Mouse (Mus musculus): ENCODE measurements around the gene Phyhd1. TPM values are rescaled to one million over a fixed set of nuclear protein-coding genes. Genes with fewer than 3 reads are reported as not detected.

Phyhd1 gene
- total and polyA plus RNA-seq, 3 experiments, result 0.19 to 1.6 TPM; not detected in 1

DNA sequence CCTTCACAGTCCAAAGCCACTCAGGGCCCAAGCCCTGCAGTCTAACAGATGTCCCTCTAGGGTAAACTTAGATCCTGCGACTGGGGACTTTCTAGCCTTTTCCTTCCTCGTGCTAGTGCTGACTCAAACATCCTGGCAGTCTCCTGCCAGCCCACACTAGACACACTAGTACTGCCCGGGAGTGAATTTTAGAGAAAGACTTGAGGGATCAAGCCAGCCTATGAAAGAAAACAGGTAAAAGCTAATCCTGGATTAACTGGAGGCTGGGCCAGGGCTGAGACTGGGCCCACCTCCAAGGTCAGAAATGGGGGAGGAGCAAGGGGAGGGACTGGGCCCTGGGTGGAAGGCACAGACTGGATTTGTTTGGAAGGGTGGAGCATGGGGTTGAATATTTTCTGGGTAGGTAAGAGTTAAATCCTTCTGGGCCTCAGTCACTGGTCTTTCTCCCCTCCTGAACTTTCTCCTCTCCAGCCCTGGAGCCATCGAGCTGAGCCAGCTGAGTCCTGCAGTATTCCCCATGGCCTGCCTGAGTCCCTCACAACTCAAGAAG is 464 bp downstream of the Phyhd1 start:
- Histone ChIP-seq H3K4me1 (ENCODE audit: control insufficient read depth in 1 of 2, insufficient read depth in 2 of 2, low read length in 2 of 2) (peaks cover 19 to 25% of the 10 kb centered on the region in 2 experiments), H3K4me3 (ENCODE audit: control insufficient read depth in 1 of 2, insufficient read depth in 1 of 2, low read depth in 2 of 2, low read length in 2 of 2) (no peak overlapping the region), H3K27me3 (ENCODE audit: control insufficient read depth in 1 of 2, insufficient read depth in 2 of 2, low read length in 2 of 2) (no peaks in the 10 kb centered on the region), H3K79me2 (ENCODE audit: control insufficient read depth, insufficient read depth, low read length, poor library complexity) (no peaks in the 10 kb centered on the region; the same call in 1 of the 2 replicates), H3K27ac (ENCODE audit: control insufficient read depth, low read depth, low read length) (peak overlapping the region; percentile 93), H3K9me3 (replicated peaks; ENCODE audit: insufficient read depth, low read length) (no peaks in the 10 kb centered on the region), H3K36me3 (ENCODE audit: control insufficient read depth in 1 of 2, insufficient read depth in 2 of 2, low read length in 2 of 2) (peaks cover 0 to 20% of the 10 kb centered on the region in 2 experiments; a peak in 3 of 4 replicates), H3K9ac (ENCODE audit: control insufficient read depth, low read depth, low read length, poor library complexity, severe bottlenecking) (peak overlapping the region; percentile 74)
- DNase-seq (ENCODE audit: low read depth, low spot score), result peak; percentile 44
- TF ChIP-seq E2F4 (IDR thresholded peaks at IDR 0.05; ENCODE audit: borderline replicate concordance, low read depth, low read length), result no peak
- 0 out of 2 replicates have a peak, but pooled peaks have one; percentile 16 for TF ChIP-seq POLR2AphosphoS2 (IDR thresholded peaks at IDR 0.05; ENCODE audit: low read length)

DNA sequence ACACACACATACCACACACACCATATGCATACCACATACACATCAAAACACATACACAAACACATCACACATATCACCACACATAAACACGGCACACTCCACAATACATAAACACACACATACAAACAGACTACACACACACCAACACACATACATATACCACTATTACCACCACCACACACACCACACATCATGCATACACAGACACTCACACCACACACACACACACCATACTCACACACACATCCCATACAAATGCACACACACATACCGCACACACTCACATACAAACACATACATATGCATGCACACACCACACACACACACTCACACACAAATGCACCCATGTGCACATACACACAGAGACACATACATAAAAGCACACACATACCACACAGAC is 1.5 kb downstream of the Phyhd1 start:
- Histone ChIP-seq H3K27ac (ENCODE audit: control insufficient read depth, low read depth, low read length) (no peak overlapping the region), H3K4me3 (ENCODE audit: control insufficient read depth in 1 of 2, insufficient read depth in 1 of 2, low read depth in 2 of 2, low read length in 2 of 2) (no peak overlapping the region), H3K36me3 (ENCODE audit: control insufficient read depth in 1 of 2, insufficient read depth in 2 of 2, low read length in 2 of 2) (peaks cover 0 to 20% of the 10 kb centered on the region in 2 experiments; a peak in 2 of 4 replicates), H3K27me3 (ENCODE audit: control insufficient read depth in 1 of 2, insufficient read depth in 2 of 2, low read length in 2 of 2) (no peaks in the 10 kb centered on the region), H3K9me3 (replicated peaks; ENCODE audit: insufficient read depth, low read length) (no peaks in the 10 kb centered on the region), H3K79me2 (ENCODE audit: control insufficient read depth, insufficient read depth, low read length, poor library complexity) (no peaks in the 10 kb centered on the region; the same call in 1 of the 2 replicates), H3K4me1 (ENCODE audit: control insufficient read depth in 1 of 2, insufficient read depth in 2 of 2, low read length in 2 of 2) (peaks cover 19 to 25% of the 10 kb centered on the region in 2 experiments), H3K9ac (ENCODE audit: control insufficient read depth, low read depth, low read length, poor library complexity, severe bottlenecking) (no peak overlapping the region)
- TF ChIP-seq MXI1 (IDR thresholded peaks at IDR 0.05; ENCODE audit: low read depth, low read length), result no peak
- peak; percentile 82; the same call in 1 of the 2 replicates for TF ChIP-seq POLR2AphosphoS5 (IDR thresholded peaks at IDR 0.05; ENCODE audit: borderline replicate concordance, low read depth, low read length)
- DNase-seq (ENCODE audit: low read depth, low spot score), result no peak

DNA sequence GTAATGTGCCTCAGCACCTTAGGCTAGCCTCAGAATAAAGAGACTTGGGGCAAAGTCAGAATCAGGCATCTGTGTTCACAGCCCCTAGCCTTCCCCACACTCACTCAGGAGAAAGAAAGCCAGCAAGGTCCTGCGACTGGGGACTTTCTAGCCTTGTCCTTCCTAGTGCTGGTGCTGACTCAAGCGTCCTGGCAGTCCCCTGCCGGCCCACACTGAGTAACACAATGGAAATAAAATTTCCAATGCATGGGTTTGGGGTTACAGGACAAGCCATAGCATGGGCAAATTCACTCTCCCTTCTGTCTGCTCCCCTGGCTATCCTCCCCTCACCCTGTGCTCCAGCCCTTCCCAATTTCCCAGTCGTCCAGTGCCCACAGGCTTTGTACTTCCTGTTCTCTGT is 2.4 kb downstream of the Phyhd1 start:
- H3K27ac ChIP-seq (ENCODE audit: control insufficient read depth, low read depth, low read length), result no peak overlapping the region
- H3K9me3 ChIP-seq (replicated peaks; ENCODE audit: insufficient read depth, low read length), result no peaks in the 10 kb centered on the region
- peaks cover 0 to 20% of the 10 kb centered on the region in 2 experiments; a peak in 2 of 4 replicates for H3K36me3 ChIP-seq (ENCODE audit: control insufficient read depth in 1 of 2, insufficient read depth in 2 of 2, low read length in 2 of 2)
- no peak for DNase-seq (ENCODE audit: low read depth, low spot score)
- H3K4me3 ChIP-seq (ENCODE audit: control insufficient read depth in 1 of 2, insufficient read depth in 1 of 2, low read depth in 2 of 2, low read length in 2 of 2), result no peak overlapping the region
- H3K27me3 ChIP-seq (ENCODE audit: control insufficient read depth in 1 of 2, insufficient read depth in 2 of 2, low read length in 2 of 2), result no peaks in the 10 kb centered on the region
- TF ChIP-seq MXI1 (IDR thresholded peaks at IDR 0.05; ENCODE audit: low read depth, low read length) (no peak), GATA1 (IDR thresholded peaks at IDR 0.05; ENCODE audit: low read depth, low read length) (no peak), CTCF (IDR thresholded peaks at IDR 0.05 in 2 of 3, conservative IDR thresholded peaks at IDR 0.05 in 1 of 3; ENCODE audit: control insufficient read depth in 1 of 3, insufficient read depth in 1 of 3, low read depth in 2 of 3, low read length in 3 of 3, poor library complexity in 1 of 3, severe bottlenecking in 1 of 3) (no peak), RAD21 (IDR thresholded peaks at IDR 0.05; ENCODE audit: low read depth, low read length) (no peak), MAX (IDR thresholded peaks at IDR 0.05; ENCODE audit: low read length) (no peak), TCF12 (IDR thresholded peaks at IDR 0.05; ENCODE audit: low read depth, low read length) (no peak), POLR2AphosphoS5 (IDR thresholded peaks at IDR 0.05; ENCODE audit: borderline replicate concordance, low read depth, low read length) (no peak), NELFE (IDR thresholded peaks at IDR 0.05; ENCODE audit: low read depth, low read length) (no peak), USF2 (IDR thresholded peaks at IDR 0.05; ENCODE audit: borderline replicate concordance in 1 of 2, insufficient read depth in 1 of 2, low read depth in 1 of 2, low read length in 2 of 2) (no peak), NRF1 (IDR thresholded peaks at IDR 0.05; ENCODE audit: insufficient read depth, low read depth, low read length, poor library complexity, severe bottlenecking) (no peak), BHLHE40 (IDR thresholded peaks at IDR 0.05; ENCODE audit: borderline replicate concordance, low read depth, low read length) (no peak), CHD1 (IDR thresholded peaks at IDR 0.05; ENCODE audit: low read depth, low read length) (no peak), CHD2 (IDR thresholded peaks at IDR 0.05; ENCODE audit: low read length) (no peak), POLR2A (IDR thresholded peaks at IDR 0.05; ENCODE audit: control insufficient read depth in 1 of 2, insufficient read depth in 1 of 2, low read depth in 1 of 2, low read length in 2 of 2, poor library complexity in 1 of 2) (no peak), MAZ (IDR thresholded peaks at IDR 0.05; ENCODE audit: low read depth, low read length) (no peak), JUND (IDR thresholded peaks at IDR 0.05; ENCODE audit: low read depth, low read length) (no peak)
- no peak overlapping the region for H3K9ac ChIP-seq (ENCODE audit: control insufficient read depth, low read depth, low read length, poor library complexity, severe bottlenecking)
- no peaks in the 10 kb centered on the region; the same call in 1 of the 2 replicates for H3K79me2 ChIP-seq (ENCODE audit: control insufficient read depth, insufficient read depth, low read length, poor library complexity)
- peaks cover 19 to 25% of the 10 kb centered on the region in 2 experiments for H3K4me1 ChIP-seq (ENCODE audit: control insufficient read depth in 1 of 2, insufficient read depth in 2 of 2, low read length in 2 of 2)

Measured in MEL (cell line).